Mouse (Mus musculus): ENCODE data around the gene Kat7. TPM values are rescaled to one million over a fixed set of nuclear protein-coding genes. Genes with fewer than 3 reads are reported as not detected.

The Kat7 gene
- polyA plus RNA-seq, 1 experiment from 2014 or later, result 66.2 TPM

- Histone ChIP-seq H3K36me3 (peaks cover 9% of the 10 kb centered on the region), H3K4me1 (replicated peaks) (peaks cover 9% of the 10 kb centered on the region), H3K27ac (replicated peaks) (no peak overlapping the region), H3K9ac (no peak overlapping the region), H3K4me2 (no peak overlapping the region), H3K9me3 (no peaks in the 10 kb centered on the region), H3K4me3 (no peak overlapping the region), H3K27me3 (no peaks in the 10 kb centered on the region)
- ATAC-seq (ENCODE audit: low FRiP score, low read depth), result no peak
- WGBS, result 56% methylated on average over 6 of the region's 6 CpGs
Measured at GRCm38 (mm10) chr11:95266540-95267245, 43.4 kb downstream of the Kat7 start.

DNA sequence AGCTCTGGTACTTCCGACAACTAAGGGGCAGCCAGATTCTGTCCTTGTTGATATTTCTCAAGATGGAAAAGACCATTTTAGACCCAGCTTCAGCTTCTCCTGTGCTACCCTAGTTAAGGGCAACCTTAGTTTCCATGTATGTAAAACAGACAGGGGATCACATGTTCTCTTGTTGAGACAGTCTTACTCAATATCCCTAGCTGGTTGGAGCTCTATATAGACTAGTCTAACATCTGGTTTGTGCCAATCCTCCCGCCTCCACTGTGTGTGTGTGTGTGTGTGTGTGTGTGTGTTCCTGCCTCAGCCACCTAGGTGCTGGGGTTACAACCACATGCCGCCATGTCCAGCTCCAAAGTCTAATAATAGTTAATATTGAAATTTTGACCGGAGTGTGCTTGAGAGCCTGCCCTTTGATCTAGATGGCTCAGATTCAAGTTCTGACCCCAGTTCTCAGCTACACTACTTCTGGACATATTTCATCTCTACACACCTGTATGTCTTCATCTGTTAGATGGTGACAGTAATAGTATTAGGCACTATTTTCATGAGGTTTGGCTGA is 45.5 kb downstream of the Kat7 start:
- no peak overlapping the region for H3K4me2 ChIP-seq
- peaks cover 11% of the 10 kb centered on the region for H3K4me1 ChIP-seq (replicated peaks)
- no peaks in the 10 kb centered on the region for H3K9me3 ChIP-seq
- H3K27ac ChIP-seq (replicated peaks), result no peak overlapping the region
- no peaks in the 10 kb centered on the region for H3K36me3 ChIP-seq
- WGBS, result 77% methylated on average over 4 of the region's 4 CpGs
- H3K9ac ChIP-seq, result no peak overlapping the region
- ATAC-seq (ENCODE audit: low FRiP score, low read depth), result no peak
- H3K27me3 ChIP-seq, result no peaks in the 10 kb centered on the region
- H3K4me3 ChIP-seq, result no peak overlapping the region

GRCm38 (mm10) chr11:95263816-95264454 is 46.1 kb downstream of the Kat7 start:
- Histone ChIP-seq H3K4me2 (no peak overlapping the region), H3K9me3 (no peaks in the 10 kb centered on the region), H3K9ac (no peak overlapping the region), H3K36me3 (no peaks in the 10 kb centered on the region), H3K27ac (replicated peaks) (no peak overlapping the region), H3K4me1 (replicated peaks) (peaks cover 17% of the 10 kb centered on the region), H3K4me3 (no peak overlapping the region), H3K27me3 (no peaks in the 10 kb centered on the region)
- no peak for ATAC-seq (ENCODE audit: low FRiP score, low read depth)
- 26% methylated on average over 11 of the region's 11 CpGs for WGBS

DNA sequence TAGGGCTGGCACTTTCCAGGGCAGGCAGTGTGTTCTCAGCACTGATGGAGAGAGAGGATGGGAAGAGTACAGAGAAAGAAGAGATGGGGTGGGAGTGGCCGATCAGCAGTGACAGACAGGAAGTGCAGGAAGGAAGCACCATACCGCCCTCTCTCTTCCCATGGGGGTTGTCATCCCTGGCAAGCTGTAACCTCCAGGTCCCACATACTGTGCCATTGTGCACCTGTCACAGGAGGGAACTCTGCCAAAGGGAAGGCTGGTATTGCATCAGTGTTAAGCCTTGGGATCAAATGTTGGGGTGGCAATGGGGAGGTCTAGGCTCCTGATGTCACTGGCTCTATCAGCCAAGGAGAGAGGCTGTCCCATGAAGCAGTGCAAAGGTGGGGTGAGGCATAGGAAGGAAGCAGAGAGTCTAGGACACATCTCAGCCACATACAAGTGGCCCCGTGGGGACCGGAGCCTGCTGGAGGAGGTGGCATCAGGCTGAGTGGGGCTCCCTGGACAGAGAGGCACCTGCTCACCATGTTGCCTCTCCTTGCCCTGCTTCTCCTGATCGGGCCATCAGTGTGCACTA is 48.8 kb downstream of the Kat7 start, which contains the start of gene Tac4:
Tac4 (plus strand) TSS at position 352 of the 574 bp plus-strand sequence.
- Histone ChIP-seq H3K9ac (no peak within 1 kb of the TSS), H3K4me3 (no peak within 1 kb of the TSS), H3K4me2 (no peak within 1 kb of the TSS), H3K36me3 (no peaks in the 10 kb centered on the region), H3K9me3 (no peaks in the 10 kb centered on the region), H3K27me3 (peaks cover 4% of the 10 kb centered on the region; the same call in 1 of the 2 replicates), H3K27ac (replicated peaks) (no peak within 1 kb of the TSS), H3K4me1 (replicated peaks) (peaks cover 16% of the 10 kb centered on the region)
- 68% methylated on average over 5 of the region's 5 CpGs for WGBS
- no peak for ATAC-seq (ENCODE audit: low FRiP score, low read depth)

- Histone ChIP-seq H3K4me1 (replicated peaks) (peaks cover 16% of the 10 kb centered on the region), H3K9me3 (no peaks in the 10 kb centered on the region), H3K36me3 (no peaks in the 10 kb centered on the region), H3K27me3 (peaks cover 4% of the 10 kb centered on the region; the same call in 1 of the 2 replicates), H3K9ac (peak overlapping the region; percentile 56), H3K4me2 (peak overlapping the region; percentile 85), H3K27ac (replicated peaks) (no peak overlapping the region; the same call in 1 of the 2 replicates), H3K4me3 (peak overlapping the region; percentile 47)
- ATAC-seq (ENCODE audit: low FRiP score, low read depth), result peak; percentile 67
- under 1% methylated on average over 73 of the region's 73 CpGs for WGBS
Measured at GRCm38 (mm10) chr11:95259088-95259849, 50.8 kb downstream of the Kat7 start.

- under 1% methylated on average over 26 of the region's 26 CpGs for WGBS
- no peak overlapping the region; the same call in 1 of the 2 replicates for H3K27ac ChIP-seq (replicated peaks)
- H3K36me3 ChIP-seq, result no peaks in the 10 kb centered on the region
- peak overlapping the region; percentile 85 for H3K4me2 ChIP-seq
- no peak for ATAC-seq (ENCODE audit: low FRiP score, low read depth)
- H3K4me1 ChIP-seq (replicated peaks), result peaks cover 16% of the 10 kb centered on the region
- H3K27me3 ChIP-seq, result peaks cover 4% of the 10 kb centered on the region; the same call in 1 of the 2 replicates
- H3K4me3 ChIP-seq, result peak overlapping the region; percentile 47
- H3K9me3 ChIP-seq, result no peaks in the 10 kb centered on the region
- H3K9ac ChIP-seq, result peak overlapping the region; percentile 56
Measured at GRCm38 (mm10) chr11:95258490-95258889, 51.6 kb downstream of the Kat7 start.

DNA sequence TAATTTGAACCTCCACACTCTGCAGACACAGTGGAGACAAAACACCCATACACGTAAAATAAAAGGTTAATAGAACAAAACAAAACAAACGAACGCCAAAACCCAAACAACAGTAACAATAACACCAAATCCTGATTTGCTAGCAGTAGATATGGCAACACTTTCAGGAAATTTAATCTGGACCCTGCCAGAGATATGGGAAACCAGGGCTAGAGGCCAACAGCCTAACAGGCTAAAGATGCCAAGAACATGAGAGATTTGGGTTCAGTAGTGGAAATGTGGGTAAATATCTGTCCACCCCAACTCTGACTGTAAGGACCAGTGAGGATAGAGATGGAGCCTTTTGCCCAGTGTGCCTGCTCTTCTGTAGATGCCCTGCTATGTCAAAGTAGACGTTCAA is 52.1 kb downstream of the Kat7 start:
- Histone ChIP-seq H3K4me2 (peak overlapping the region; percentile 85), H3K9ac (no peak overlapping the region), H3K4me1 (replicated peaks) (peaks cover 16% of the 10 kb centered on the region), H3K36me3 (no peaks in the 10 kb centered on the region), H3K27me3 (peaks cover 4% of the 10 kb centered on the region; the same call in 1 of the 2 replicates), H3K9me3 (no peaks in the 10 kb centered on the region), H3K27ac (replicated peaks) (no peak overlapping the region), H3K4me3 (no peak overlapping the region)
- no peak for ATAC-seq (ENCODE audit: low FRiP score, low read depth)
- WGBS, result 61% methylated on average over 4 of the region's 4 CpGs

- Histone ChIP-seq H3K27me3 (peaks cover 4% of the 10 kb centered on the region; the same call in 1 of the 2 replicates), H3K4me2 (no peak overlapping the region), H3K9ac (no peak overlapping the region), H3K4me3 (no peak overlapping the region), H3K4me1 (replicated peaks) (peaks cover 16% of the 10 kb centered on the region), H3K9me3 (no peaks in the 10 kb centered on the region), H3K36me3 (no peaks in the 10 kb centered on the region), H3K27ac (replicated peaks) (no peak overlapping the region)
- 87% methylated on average over 6 of the region's 6 CpGs for WGBS
- ATAC-seq (ENCODE audit: low FRiP score, low read depth), result no peak
Measured at GRCm38 (mm10) chr11:95255747-95256146, 54.3 kb downstream of the Kat7 start.

- Histone ChIP-seq H3K9me3 (no peaks in the 10 kb centered on the region), H3K4me3 (no peak overlapping the region), H3K36me3 (no peaks in the 10 kb centered on the region), H3K9ac (no peak overlapping the region), H3K4me1 (replicated peaks) (peaks cover 11% of the 10 kb centered on the region), H3K4me2 (no peak overlapping the region), H3K27ac (replicated peaks) (no peak overlapping the region), H3K27me3 (peaks cover 4% of the 10 kb centered on the region; the same call in 1 of the 2 replicates)
- ATAC-seq (ENCODE audit: low FRiP score, low read depth), result no peak
- WGBS, result 66% methylated on average over 8 of the region's 8 CpGs
Measured at GRCm38 (mm10) chr11:95254165-95254564, 55.9 kb downstream of the Kat7 start.

- WGBS, result 86% methylated on average over 6 of the region's 6 CpGs
- H3K4me3 ChIP-seq, result no peak overlapping the region
- H3K36me3 ChIP-seq, result no peaks in the 10 kb centered on the region
- peaks cover under 1% of the 10 kb centered on the region; the same call in 1 of the 2 replicates for H3K27me3 ChIP-seq
- no peaks in the 10 kb centered on the region for H3K9me3 ChIP-seq
- 0 out of 2 replicates have a peak, but pooled peaks have one; percentile 4 for ATAC-seq (ENCODE audit: low FRiP score, low read depth)
- H3K4me1 ChIP-seq (replicated peaks), result no peaks in the 10 kb centered on the region
- no peak overlapping the region for H3K4me2 ChIP-seq
- H3K27ac ChIP-seq (replicated peaks), result no peak overlapping the region
- no peak overlapping the region for H3K9ac ChIP-seq
Measured at GRCm38 (mm10) chr11:95252104-95252503, 57.9 kb downstream of the Kat7 start.

DNA sequence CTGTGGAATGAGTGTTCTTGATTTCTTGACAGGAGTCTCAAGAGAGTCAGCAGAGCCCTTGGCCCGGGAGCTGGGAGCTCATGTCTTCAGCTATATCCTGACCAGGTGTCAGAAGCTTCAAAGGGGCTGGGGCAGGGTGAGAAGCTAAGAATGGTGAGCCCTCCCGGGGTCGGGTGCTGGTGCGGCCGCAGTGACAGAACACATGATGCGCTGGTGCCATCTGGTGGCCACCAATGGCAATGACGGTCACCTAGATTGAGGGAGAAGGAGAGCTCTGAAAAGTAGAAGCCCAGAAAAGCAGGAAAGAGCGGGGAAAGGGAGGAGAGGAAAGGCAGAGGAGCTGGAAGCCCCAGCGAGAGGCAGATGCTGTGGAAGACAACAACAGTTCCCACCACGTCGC is 58.8 kb downstream of the Kat7 start:
- Histone ChIP-seq H3K4me3 (no peak overlapping the region), H3K27me3 (no peaks in the 10 kb centered on the region), H3K4me1 (replicated peaks) (no peaks in the 10 kb centered on the region), H3K9me3 (no peaks in the 10 kb centered on the region), H3K9ac (no peak overlapping the region), H3K4me2 (no peak overlapping the region), H3K27ac (replicated peaks) (no peak overlapping the region), H3K36me3 (no peaks in the 10 kb centered on the region)
- ATAC-seq (ENCODE audit: low FRiP score, low read depth), result peak; percentile 33; the same call in 1 of the 2 replicates
- 5% methylated on average over 11 of the region's 11 CpGs for WGBS
